Mouse (Mus musculus) megakaryocyte, embryonic 14.5 days (primary cell): Measurements from ENCODE around the gene Ptbp1.

Experiments
- FLI1 ChIP-seq: IDR thresholded peaks from 2 replicates; pipeline ENCODE4 v1.6.1; 2012; ENCODE audit warnings: low read length, inconsistent platforms, mixed read lengths
- GATA1 ChIP-seq: IDR thresholded peaks from 3 replicates; pipeline ENCODE4 v1.6.1; 2012; ENCODE audit warnings: mixed read lengths, low read length, inconsistent platforms, borderline replicate concordance

DNA sequence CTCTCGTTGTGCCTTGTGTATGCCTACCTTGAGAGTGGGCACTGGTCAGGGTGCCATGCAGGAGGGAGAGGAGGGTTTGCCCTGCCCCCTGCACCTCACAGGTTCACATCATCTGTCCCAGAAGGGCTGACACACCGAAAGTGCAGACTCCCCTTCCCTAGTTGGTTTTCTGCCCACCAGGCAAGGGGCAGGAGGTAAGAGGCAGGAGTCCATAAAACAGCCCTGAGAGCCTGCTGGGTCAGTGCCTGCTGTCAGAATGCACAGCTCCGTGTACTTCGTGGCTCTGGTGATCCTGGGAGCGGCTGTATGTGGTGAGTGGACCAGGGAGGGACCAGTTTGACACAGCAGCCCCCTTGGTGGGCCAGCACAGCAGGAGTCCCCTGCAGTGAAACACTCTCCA lies 36.4 kb downstream of the Ptbp1 start, which contains the start of gene Cfd:
- TF ChIP-seq GATA1 (no peak), FLI1 (no peak)
